Mouse (Mus musculus) stomach, embryonic 16.5 days (tissue): ENCODE measurements around the gene Gm10972. TPM values are rescaled to one million over a fixed set of nuclear protein-coding genes. Genes with fewer than 3 reads are reported as not detected.
"Not testable (repeated sequence)": the region's sequence is repeated elsewhere in the genome, so short reads cannot be mapped to it uniquely, and the experiment has no call there.

ENCODE experiments used
- ATAC-seq: fragments of 200-750 bp; cut with Nextera tagmentation; 2 replicates; pipeline ENCODE4 v1.8.0; 2017; ENCODE audit warnings: moderate number of reproducible peaks, moderate TSS enrichment; ENCODE audit not compliant: insufficient read depth, low FRiP score
- H3K27ac ChIP-seq: fragments of 300-500 bp; sonication (generic); 2 replicates; pipeline ENCODE4 v1.5.1; 2014; ENCODE audit warnings: low read length
- H3K27me3 ChIP-seq: fragments of 300-500 bp; sonication (generic); 2 replicates; pipeline ENCODE4 v1.6.1; 2014; ENCODE audit warnings: low read length, control low read depth, mixed read lengths; ENCODE audit not compliant: control insufficient read depth, insufficient read depth
- H3K36me3 ChIP-seq: fragments of 300-500 bp; sonication (generic); 2 replicates; pipeline ENCODE4 v1.6.1; 2014; ENCODE audit warnings: low read length; ENCODE audit not compliant: control insufficient read depth, insufficient read depth
- H3K4me1 ChIP-seq: fragments of 300-500 bp; sonication (generic); 2 replicates; pipeline ENCODE4 v1.6.1; 2014; ENCODE audit warnings: low read length, control low read depth, mixed read lengths; ENCODE audit not compliant: control insufficient read depth, insufficient read depth
- H3K4me2 ChIP-seq: fragments of 300-500 bp; sonication (generic); 2 replicates; pipeline ENCODE4 v1.6.1; 2014; ENCODE audit warnings: low read depth, low read length, mixed read lengths
- H3K4me3 ChIP-seq: fragments of 300-500 bp; sonication (generic); replicated peaks from 2 replicates; pipeline ENCODE4 v1.5.1; 2014; ENCODE audit warnings: mild to moderate bottlenecking, low read length
- H3K9ac ChIP-seq: fragments of 300-500 bp; sonication (generic); 2 replicates; pipeline ENCODE4 v1.6.1; 2014; ENCODE audit warnings: low read length
- H3K9me3 ChIP-seq: fragments of 300-500 bp; sonication (generic); replicated peaks from 2 replicates; pipeline ENCODE4 v1.6.1; 2016; ENCODE audit warnings: low read length, control low read depth; ENCODE audit not compliant: control insufficient read depth
- WGBS: fragments of 180-500 bp; shearing (Covaris S2); extraction: QIAGEN DNeasy Blood & Tissue Kit; methylation state at CpG from one replicate; pipeline ENCODE4 v1.1.7; 2014; 5-methylcytosine and 5-hydroxymethylcytosine counted together
- polyA plus RNA-seq: library from polyadenylated mRNA; unstranded; fragments of >200 nt; fragmentation: Nextera tagmentation; extraction: Ambion mirVana; gene quantifications from 2 replicates; pipeline ENCODE4 v1.2.1, GENCODE M21; 2015

The Gm10972 gene
- polyA plus RNA-seq, 1 experiment from 2014 or later: not detected

DNA sequence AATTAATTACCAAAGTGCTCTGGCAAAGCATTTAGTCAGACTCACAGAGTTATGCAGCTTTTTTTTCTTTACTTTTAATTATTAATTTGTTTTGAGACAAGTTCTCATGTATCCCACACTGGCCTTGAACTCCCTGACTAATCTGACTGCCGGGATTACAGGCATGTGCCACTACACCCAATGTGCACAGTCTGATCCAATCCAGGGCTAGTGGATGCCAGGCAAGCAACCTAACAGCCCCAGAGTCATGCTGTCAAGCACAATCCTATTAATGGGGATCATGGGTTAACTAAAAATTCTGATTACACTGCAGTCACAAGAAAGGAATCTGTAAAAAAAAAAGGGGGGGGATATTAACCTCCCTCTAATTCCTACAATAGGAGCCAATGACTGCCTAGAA, 11.1 kb downstream of the Gm10972 start:
- H3K4me2 ChIP-seq, H3K36me3 ChIP-seq, H3K9ac ChIP-seq, H3K27me3 ChIP-seq, ATAC-seq, H3K27ac ChIP-seq, H3K4me3 ChIP-seq, H3K9me3 ChIP-seq: not testable (repeated sequence)
- WGBS: 51% methylated on average over 1 of the region's 1 CpGs
- H3K4me1 ChIP-seq: peaks cover 16% of the 10 kb centered on the region

DNA sequence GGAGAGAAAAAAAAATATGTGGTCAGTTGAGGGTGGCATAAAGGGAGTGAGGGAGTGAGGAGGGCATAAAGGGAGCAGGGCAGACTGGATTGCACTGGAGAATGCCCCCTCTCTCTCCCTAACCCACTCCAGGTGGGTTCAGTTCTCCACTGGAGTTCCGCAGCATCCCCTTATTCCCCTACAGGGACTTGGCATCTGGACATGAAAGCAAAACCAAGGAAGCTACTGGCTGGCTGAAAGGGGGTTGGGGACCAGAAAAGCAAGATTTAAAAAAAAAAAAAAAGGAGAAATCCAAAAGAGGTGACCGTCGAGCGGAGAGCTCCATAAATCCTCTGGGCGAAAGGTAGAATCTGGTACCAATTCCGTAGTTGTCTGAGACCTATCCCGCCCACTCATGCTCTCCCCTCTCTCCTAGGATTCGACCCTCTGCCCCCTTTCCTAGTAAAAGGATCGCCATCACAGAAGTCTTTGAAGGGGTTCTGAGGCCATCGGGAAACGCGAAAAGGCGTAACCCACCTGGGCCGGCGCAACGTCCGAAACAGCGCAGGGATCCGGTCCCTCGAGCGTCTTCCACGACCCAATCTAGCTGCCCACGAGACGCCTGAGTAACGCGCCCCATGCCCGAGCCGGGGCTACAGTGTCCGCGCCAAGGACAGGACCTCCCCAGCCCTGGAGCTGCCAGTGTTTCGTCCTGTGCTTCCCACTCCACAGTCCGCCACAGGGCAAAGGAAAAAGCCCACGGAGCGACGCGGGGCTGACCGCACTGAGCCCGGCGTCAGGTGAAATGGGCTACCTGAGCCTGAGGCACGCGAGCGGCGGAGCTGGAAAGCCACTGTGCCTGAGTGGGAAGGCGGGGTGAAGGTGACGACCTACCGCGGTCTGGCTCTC, 15.2 kb downstream of the Gm10972 start:
- WGBS: 2% methylated on average over 23 of the region's 47 CpGs
- peak; percentile 5; the same call in 1 of the 2 replicates for ATAC-seq
- H3K4me2 ChIP-seq: peak overlapping the region; percentile 70

DNA sequence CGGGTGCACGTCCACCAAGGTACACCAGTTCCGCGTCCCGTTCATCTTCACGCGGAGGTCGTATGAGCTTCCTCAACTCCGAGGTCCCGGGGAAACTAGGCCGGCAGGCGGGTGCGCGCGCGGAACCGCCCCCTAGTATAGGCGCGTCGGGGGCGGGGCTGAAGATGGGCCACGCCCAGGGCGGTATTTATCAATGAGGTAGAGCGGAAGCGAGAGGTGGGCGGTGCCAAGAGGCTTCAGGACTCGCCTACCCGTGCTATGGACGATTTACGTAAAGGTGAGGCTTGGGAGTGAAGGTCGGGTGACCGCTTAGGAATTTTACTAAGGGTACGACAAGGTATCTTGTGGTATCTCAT, 15.8 kb downstream of the Gm10972 start, which contains the start of gene Tuft1:
TSS of gene Tuft1 (minus strand) at position 133 of the 356 bp plus-strand sequence.
- ATAC-seq: peak; percentile 94
- H3K36me3 ChIP-seq, H3K9me3 ChIP-seq, H3K27me3 ChIP-seq, H3K4me1 ChIP-seq: not testable (repeated sequence)
- H3K9ac ChIP-seq: peak within 1 kb of the TSS; percentile 72
- peak within 1 kb of the TSS; percentile 70 for H3K4me2 ChIP-seq
- peak within 1 kb of the TSS; percentile 90 for H3K27ac ChIP-seq
- 0% methylated on average over 17 of the region's 33 CpGs for WGBS
- H3K4me3 ChIP-seq: peak within 1 kb of the TSS; percentile 53

More for the DNA sequence above, 15.2 kb downstream of the Gm10972 start:
- H3K27me3 ChIP-seq, H3K36me3 ChIP-seq, H3K9me3 ChIP-seq, H3K4me1 ChIP-seq: not testable (repeated sequence)
- H3K27ac ChIP-seq: peak overlapping the region; percentile 37
- H3K9ac ChIP-seq: peak overlapping the region; percentile 72
- H3K4me3 ChIP-seq: peak overlapping the region; percentile 53

DNA sequence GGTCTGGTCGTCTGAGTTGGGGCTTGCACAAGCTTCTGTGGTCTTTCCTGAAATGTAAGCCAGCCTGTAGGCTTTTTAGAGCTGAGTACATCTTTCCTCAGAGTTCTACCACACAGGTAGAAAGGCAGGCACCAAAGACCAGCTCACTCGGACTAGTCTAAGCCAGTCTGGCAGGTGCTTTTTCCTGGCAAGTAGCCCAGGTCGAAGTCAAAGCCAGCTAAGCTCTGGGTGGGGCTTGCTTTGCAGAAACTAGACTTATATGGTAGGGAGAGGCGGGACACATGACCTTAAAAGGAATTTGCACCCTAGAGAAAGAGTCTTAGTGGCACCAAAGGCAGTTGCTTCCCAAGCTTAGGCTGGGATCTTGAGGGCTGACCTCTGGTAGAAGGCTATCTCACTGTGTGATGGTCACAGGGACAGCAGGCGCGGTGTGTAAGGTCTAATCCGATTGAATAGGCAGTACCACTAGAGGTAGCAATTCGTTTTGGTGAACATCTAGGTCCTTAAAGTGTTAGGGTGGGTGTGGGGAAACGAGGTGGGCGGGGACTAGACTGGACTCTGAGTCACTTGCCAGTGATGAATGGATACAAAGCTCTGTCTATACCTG, 16.3 kb downstream of the Gm10972 start:
- H3K4me3 ChIP-seq: peak overlapping the region; percentile 20

GRCm38 (mm10) chr3:94660841-94661240, 17.9 kb downstream of the Gm10972 start:
- H3K4me2 ChIP-seq, H3K4me1 ChIP-seq, H3K36me3 ChIP-seq, H3K4me3 ChIP-seq, ATAC-seq, H3K27ac ChIP-seq, H3K9ac ChIP-seq, H3K9me3 ChIP-seq, H3K27me3 ChIP-seq: not testable (repeated sequence)
- 85% methylated on average over 2 of the region's 2 CpGs for WGBS

More for the DNA sequence above, 16.3 kb downstream of the Gm10972 start:
- not testable (repeated sequence) for H3K36me3 ChIP-seq, H3K27me3 ChIP-seq, H3K9me3 ChIP-seq, H3K4me1 ChIP-seq, H3K9ac ChIP-seq
- WGBS: 29% methylated on average over 7 of the region's 10 CpGs
- Histone ChIP-seq H3K27ac (peak overlapping the region; percentile 90), H3K4me2 (peak overlapping the region; percentile 49)
- peak; percentile 91 for ATAC-seq

- H3K9me3 ChIP-seq, H3K36me3 ChIP-seq, H3K4me2 ChIP-seq, H3K9ac ChIP-seq, ATAC-seq, H3K4me1 ChIP-seq, H3K27me3 ChIP-seq, H3K4me3 ChIP-seq, H3K27ac ChIP-seq: not testable (repeated sequence)
- WGBS: 75% methylated on average over 3 of the region's 5 CpGs
Measured at GRCm38 (mm10) chr3:94665060-94665802, 22.3 kb downstream of the Gm10972 start.

GRCm38 (mm10) chr3:94665896-94666295, 23.0 kb downstream of the Gm10972 start:
- not testable (repeated sequence) for H3K4me1 ChIP-seq, H3K27ac ChIP-seq, H3K9me3 ChIP-seq, H3K36me3 ChIP-seq, H3K4me3 ChIP-seq, H3K4me2 ChIP-seq, H3K9ac ChIP-seq, H3K27me3 ChIP-seq, ATAC-seq
- 10% methylated on average over 7 of the region's 7 CpGs for WGBS

DNA sequence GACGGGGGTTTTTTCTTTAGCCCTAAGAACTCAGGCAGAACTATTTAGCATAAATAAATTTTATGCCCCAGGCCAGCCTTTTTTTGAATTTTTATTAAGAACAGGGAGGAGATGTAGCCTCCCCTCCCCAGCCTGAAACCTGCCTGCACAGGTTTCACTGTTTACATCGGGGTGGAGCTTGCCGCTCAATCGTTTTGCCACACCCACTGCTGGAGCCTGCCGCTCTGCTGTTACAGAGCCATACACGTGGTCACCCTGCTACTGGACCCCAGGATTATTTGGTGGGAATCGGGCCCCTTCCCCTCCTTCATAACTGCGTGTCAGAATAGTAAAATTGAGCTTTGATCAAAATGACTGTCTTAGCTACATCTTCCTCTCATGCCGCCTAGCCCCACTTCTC, 32.2 kb downstream of the Gm10972 start:
- H3K27ac ChIP-seq, H3K9ac ChIP-seq, ATAC-seq, H3K9me3 ChIP-seq, H3K4me2 ChIP-seq, H3K36me3 ChIP-seq, H3K27me3 ChIP-seq, H3K4me1 ChIP-seq, H3K4me3 ChIP-seq: not testable (repeated sequence)
- WGBS: 65% methylated on average over 9 of the region's 9 CpGs
